Mouse (Mus musculus): ENCODE results near the gene Spsb1. TPM values are rescaled to one million over a fixed set of nuclear protein-coding genes. Genes with fewer than 3 reads are reported as not detected.

Gene Spsb1
- polyA plus RNA-seq, 1 experiment from 2014 or later: 4.7 TPM

GRCm38 (mm10) chr4:149964770-149965169 is 9.9 kb upstream of the Spsb1 start:
- Histone ChIP-seq H3K27ac (ENCODE audit: low read depth, low read length) (no peak overlapping the region), H3K4me1 (ENCODE audit: control insufficient read depth, insufficient read depth, low read length) (no peaks in the 10 kb centered on the region), H3K36me3 (ENCODE audit: control insufficient read depth, insufficient read depth, low read length) (no peaks in the 10 kb centered on the region), H3K27me3 (ENCODE audit: control insufficient read depth, insufficient read depth, low read length) (0 out of 2 replicates have a peak, but pooled peaks cover 3% of the 10 kb centered on the region), H3K9ac (ENCODE audit: low read depth, low read length) (no peak overlapping the region), H3K9me3 (replicated peaks; ENCODE audit: control insufficient read depth, low read length) (no peaks in the 10 kb centered on the region), H3K4me3 (ENCODE audit: low read depth, low read length) (no peak overlapping the region), H3K4me2 (no peak overlapping the region)
- no peak for ATAC-seq (replicated peaks; ENCODE audit: insufficient number of reproducible peaks, low FRiP score, low TSS enrichment)
- 54% methylated on average over 3 of the region's 3 CpGs for whole genome bisulfite sequencing (ENCODE audit: insufficient replicate concordance)

- 72% methylated on average over 8 of the region's 8 CpGs for WGBS (ENCODE audit: insufficient replicate concordance)
- no peak for ATAC-seq (replicated peaks; ENCODE audit: insufficient number of reproducible peaks, low FRiP score, low TSS enrichment)
- Histone ChIP-seq H3K4me2 (no peak overlapping the region), H3K36me3 (ENCODE audit: control insufficient read depth, insufficient read depth, low read length) (no peaks in the 10 kb centered on the region), H3K9ac (ENCODE audit: low read depth, low read length) (no peak overlapping the region), H3K9me3 (replicated peaks; ENCODE audit: control insufficient read depth, low read length) (no peaks in the 10 kb centered on the region), H3K4me1 (ENCODE audit: control insufficient read depth, insufficient read depth, low read length) (no peaks in the 10 kb centered on the region), H3K27me3 (ENCODE audit: control insufficient read depth, insufficient read depth, low read length) (0 out of 2 replicates have a peak, but pooled peaks cover 3% of the 10 kb centered on the region), H3K27ac (ENCODE audit: low read depth, low read length) (no peak overlapping the region), H3K4me3 (ENCODE audit: low read depth, low read length) (no peak overlapping the region)
Observed at GRCm38 (mm10) chr4:149964285-149964684, 9.4 kb upstream of the Spsb1 start.

- 81% methylated on average over 7 of the region's 7 CpGs for WGBS (ENCODE audit: insufficient replicate concordance)
- H3K9me3 ChIP-seq (replicated peaks; ENCODE audit: control insufficient read depth, low read length): no peaks in the 10 kb centered on the region
- peaks cover 8% of the 10 kb centered on the region for H3K4me1 ChIP-seq (ENCODE audit: control insufficient read depth, insufficient read depth, low read length)
- no peak overlapping the region for H3K4me3 ChIP-seq (ENCODE audit: low read depth, low read length)
- no peaks in the 10 kb centered on the region for H3K36me3 ChIP-seq (ENCODE audit: control insufficient read depth, insufficient read depth, low read length)
- no peak overlapping the region for H3K27ac ChIP-seq (ENCODE audit: low read depth, low read length)
- ATAC-seq (replicated peaks; ENCODE audit: insufficient number of reproducible peaks, low FRiP score, low TSS enrichment): no peak
- H3K4me2 ChIP-seq: no peak overlapping the region
- no peak overlapping the region for H3K9ac ChIP-seq (ENCODE audit: low read depth, low read length)
- H3K27me3 ChIP-seq (ENCODE audit: control insufficient read depth, insufficient read depth, low read length): peaks cover 19% of the 10 kb centered on the region
Observed at GRCm38 (mm10) chr4:149960391-149960790, 5.5 kb upstream of the Spsb1 start.

GRCm38 (mm10) chr4:149959816-149960215 is 5.0 kb upstream of the Spsb1 start:
- H3K27ac ChIP-seq (ENCODE audit: low read depth, low read length): no peak overlapping the region
- no peak overlapping the region for H3K4me3 ChIP-seq (ENCODE audit: low read depth, low read length)
- H3K9ac ChIP-seq (ENCODE audit: low read depth, low read length): no peak overlapping the region
- H3K4me1 ChIP-seq (ENCODE audit: control insufficient read depth, insufficient read depth, low read length): peaks cover 9% of the 10 kb centered on the region
- 56% methylated on average over 10 of the region's 10 CpGs for WGBS (ENCODE audit: insufficient replicate concordance)
- ATAC-seq (replicated peaks; ENCODE audit: insufficient number of reproducible peaks, low FRiP score, low TSS enrichment): no peak
- no peaks in the 10 kb centered on the region for H3K36me3 ChIP-seq (ENCODE audit: control insufficient read depth, insufficient read depth, low read length)
- H3K4me2 ChIP-seq: no peak overlapping the region
- H3K27me3 ChIP-seq (ENCODE audit: control insufficient read depth, insufficient read depth, low read length): peaks cover 19% of the 10 kb centered on the region
- no peaks in the 10 kb centered on the region for H3K9me3 ChIP-seq (replicated peaks; ENCODE audit: control insufficient read depth, low read length)

- no peak overlapping the region for H3K4me3 ChIP-seq (ENCODE audit: low read depth, low read length)
- H3K27me3 ChIP-seq (ENCODE audit: control insufficient read depth, insufficient read depth, low read length): peaks cover 23% of the 10 kb centered on the region
- H3K4me1 ChIP-seq (ENCODE audit: control insufficient read depth, insufficient read depth, low read length): peaks cover 12% of the 10 kb centered on the region
- H3K9me3 ChIP-seq (replicated peaks; ENCODE audit: control insufficient read depth, low read length): no peaks in the 10 kb centered on the region
- H3K4me2 ChIP-seq: no peak overlapping the region
- no peak overlapping the region for H3K27ac ChIP-seq (ENCODE audit: low read depth, low read length)
- 5% methylated on average over 5 of the region's 5 CpGs for WGBS (ENCODE audit: insufficient replicate concordance)
- no peak for ATAC-seq (replicated peaks; ENCODE audit: insufficient number of reproducible peaks, low FRiP score, low TSS enrichment)
- H3K9ac ChIP-seq (ENCODE audit: low read depth, low read length): no peak overlapping the region
- no peaks in the 10 kb centered on the region for H3K36me3 ChIP-seq (ENCODE audit: control insufficient read depth, insufficient read depth, low read length)
Observed at GRCm38 (mm10) chr4:149958566-149958965, 3.7 kb upstream of the Spsb1 start.

- no peaks in the 10 kb centered on the region for H3K9me3 ChIP-seq (replicated peaks; ENCODE audit: control insufficient read depth, low read length)
- no peaks in the 10 kb centered on the region for H3K36me3 ChIP-seq (ENCODE audit: control insufficient read depth, insufficient read depth, low read length)
- H3K27ac ChIP-seq (ENCODE audit: low read depth, low read length): no peak overlapping the region
- peaks cover 33% of the 10 kb centered on the region for H3K27me3 ChIP-seq (ENCODE audit: control insufficient read depth, insufficient read depth, low read length)
- H3K4me1 ChIP-seq (ENCODE audit: control insufficient read depth, insufficient read depth, low read length): peaks cover 14% of the 10 kb centered on the region
- peak overlapping the region; percentile 96 for H3K4me2 ChIP-seq
- H3K4me3 ChIP-seq (ENCODE audit: low read depth, low read length): no peak overlapping the region
- 38% methylated on average over 13 of the region's 13 CpGs for WGBS (ENCODE audit: insufficient replicate concordance)
- no peak overlapping the region for H3K9ac ChIP-seq (ENCODE audit: low read depth, low read length)
- no peak for ATAC-seq (replicated peaks; ENCODE audit: insufficient number of reproducible peaks, low FRiP score, low TSS enrichment)
Observed at GRCm38 (mm10) chr4:149956048-149956447, 1.2 kb upstream of the Spsb1 start.

- H3K4me3 ChIP-seq (ENCODE audit: low read depth, low read length): peak overlapping the region; percentile 54
- H3K27ac ChIP-seq (ENCODE audit: low read depth, low read length): no peak overlapping the region
- H3K9me3 ChIP-seq (replicated peaks; ENCODE audit: control insufficient read depth, low read length): no peaks in the 10 kb centered on the region
- H3K4me1 ChIP-seq (ENCODE audit: control insufficient read depth, insufficient read depth, low read length): peaks cover 14% of the 10 kb centered on the region
- H3K9ac ChIP-seq (ENCODE audit: low read depth, low read length): no peak overlapping the region
- WGBS (ENCODE audit: insufficient replicate concordance): 15% methylated on average over 15 of the region's 15 CpGs
- no peak for ATAC-seq (replicated peaks; ENCODE audit: insufficient number of reproducible peaks, low FRiP score, low TSS enrichment)
- H3K4me2 ChIP-seq: peak overlapping the region; percentile 96
- H3K27me3 ChIP-seq (ENCODE audit: control insufficient read depth, insufficient read depth, low read length): peaks cover 33% of the 10 kb centered on the region
- H3K36me3 ChIP-seq (ENCODE audit: control insufficient read depth, insufficient read depth, low read length): no peaks in the 10 kb centered on the region
Observed at GRCm38 (mm10) chr4:149955631-149956030, 788 bp upstream of the Spsb1 start.

GRCm38 (mm10) chr4:149953621-149954481 is 992 bp downstream of the Spsb1 start:
- Histone ChIP-seq H3K4me3 (ENCODE audit: low read depth, low read length) (peak overlapping the region; percentile 54), H3K27ac (ENCODE audit: low read depth, low read length) (no peak overlapping the region), H3K27me3 (ENCODE audit: control insufficient read depth, insufficient read depth, low read length) (peaks cover 33% of the 10 kb centered on the region), H3K4me1 (ENCODE audit: control insufficient read depth, insufficient read depth, low read length) (peaks cover 14% of the 10 kb centered on the region), H3K9ac (ENCODE audit: low read depth, low read length) (peak overlapping the region; percentile 61), H3K4me2 (peak overlapping the region; percentile 96), H3K9me3 (replicated peaks; ENCODE audit: control insufficient read depth, low read length) (no peaks in the 10 kb centered on the region), H3K36me3 (ENCODE audit: control insufficient read depth, insufficient read depth, low read length) (no peaks in the 10 kb centered on the region)
- WGBS (ENCODE audit: insufficient replicate concordance): 6% methylated on average over 32 of the region's 32 CpGs
- no peak for ATAC-seq (replicated peaks; ENCODE audit: insufficient number of reproducible peaks, low FRiP score, low TSS enrichment)

- Histone ChIP-seq H3K27me3 (ENCODE audit: control insufficient read depth, insufficient read depth, low read length) (peaks cover 30% of the 10 kb centered on the region), H3K9ac (ENCODE audit: low read depth, low read length) (no peak overlapping the region), H3K9me3 (replicated peaks; ENCODE audit: control insufficient read depth, low read length) (no peaks in the 10 kb centered on the region), H3K4me2 (no peak overlapping the region), H3K27ac (ENCODE audit: low read depth, low read length) (no peak overlapping the region), H3K4me1 (ENCODE audit: control insufficient read depth, insufficient read depth, low read length) (peaks cover 20% of the 10 kb centered on the region), H3K4me3 (ENCODE audit: low read depth, low read length) (no peak overlapping the region), H3K36me3 (ENCODE audit: control insufficient read depth, insufficient read depth, low read length) (no peaks in the 10 kb centered on the region)
- no peak for ATAC-seq (replicated peaks; ENCODE audit: insufficient number of reproducible peaks, low FRiP score, low TSS enrichment)
- WGBS (ENCODE audit: insufficient replicate concordance): 75% methylated on average over 9 of the region's 9 CpGs
Observed at GRCm38 (mm10) chr4:149952201-149952600, 2.6 kb downstream of the Spsb1 start.

Measured in heart, embryonic 11.5 days (tissue).